Mouse (Mus musculus): Measurements from ENCODE around the gene Lin52.

GRCm38 (mm10) chr12:84462856-84463255 lies 11.6 kb downstream of the Lin52 start:
- TF ChIP-seq EP300 (IDR thresholded peaks at IDR 0.05) (no peak), CTCF (IDR thresholded peaks at IDR 0.05) (no peak)
